Mouse (Mus musculus) limb, embryonic 12.5 days (tissue): ENCODE results near the gene Gpat3. TPM values are rescaled to one million over a fixed set of nuclear protein-coding genes. Genes with fewer than 3 reads are reported as not detected.

ENCODE experiments used
- ATAC-seq: fragments of 200-750 bp; cut with Nextera tagmentation; 2 replicates; pipeline ENCODE4 v1.8.0; 2017; ENCODE audit warnings: low read depth, moderate TSS enrichment; ENCODE audit not compliant: insufficient number of reproducible peaks, insufficient read depth, low FRiP score, low TSS enrichment
- H3K27ac ChIP-seq: fragments of 300-500 bp; sonication (generic); 2 replicates; pipeline ENCODE4 v1.5.1; 2016; ENCODE audit warnings: mild to moderate bottlenecking, moderate library complexity
- H3K27me3 ChIP-seq: fragments of 300-500 bp; sonication (generic); 2 replicates; pipeline ENCODE4 v1.6.1; 2016; ENCODE audit warnings: mild to moderate bottlenecking, moderate library complexity
- H3K36me3 ChIP-seq: fragments of 300-500 bp; sonication (generic); 2 replicates; pipeline ENCODE4 v1.6.1; 2016; ENCODE audit warnings: mild to moderate bottlenecking, moderate library complexity
- H3K4me1 ChIP-seq: fragments of 300-500 bp; sonication (generic); replicated peaks from 2 replicates; pipeline ENCODE4 v1.6.1; 2016
- H3K4me2 ChIP-seq: fragments of 300-500 bp; sonication (generic); 2 replicates; pipeline ENCODE4 v1.6.1; 2016; ENCODE audit warnings: mild to moderate bottlenecking, moderate library complexity
- H3K4me3 ChIP-seq: fragments of 300-500 bp; sonication (generic); replicated peaks from 2 replicates; pipeline ENCODE4 v1.5.1; 2016; ENCODE audit warnings: mild to moderate bottlenecking
- H3K9ac ChIP-seq: fragments of 300-500 bp; sonication (generic); replicated peaks from 2 replicates; pipeline ENCODE4 v1.6.1; 2016; ENCODE audit warnings: mild to moderate bottlenecking, moderate library complexity
- H3K9me3 ChIP-seq: fragments of 300-500 bp; sonication (generic); 2 replicates; pipeline ENCODE4 v1.6.1; 2016; ENCODE audit warnings: mild to moderate bottlenecking, moderate library complexity
- WGBS: fragments of 180-500 bp; shearing (Covaris S2); methylation state at CpG from one replicate; pipeline ENCODE4 v1.1.7; 2016; 5-methylcytosine and 5-hydroxymethylcytosine counted together
- polyA plus RNA-seq: library from polyadenylated mRNA; unstranded; fragments of >200 nt; fragmentation: Nextera tagmentation; extraction: Ambion mirVana; gene quantifications from 2 replicates; pipeline ENCODE4 v1.2.1, GENCODE M21; 2016

Gpat3 gene
- polyA plus RNA-seq, 1 experiment from 2014 or later: 0.89 TPM

DNA sequence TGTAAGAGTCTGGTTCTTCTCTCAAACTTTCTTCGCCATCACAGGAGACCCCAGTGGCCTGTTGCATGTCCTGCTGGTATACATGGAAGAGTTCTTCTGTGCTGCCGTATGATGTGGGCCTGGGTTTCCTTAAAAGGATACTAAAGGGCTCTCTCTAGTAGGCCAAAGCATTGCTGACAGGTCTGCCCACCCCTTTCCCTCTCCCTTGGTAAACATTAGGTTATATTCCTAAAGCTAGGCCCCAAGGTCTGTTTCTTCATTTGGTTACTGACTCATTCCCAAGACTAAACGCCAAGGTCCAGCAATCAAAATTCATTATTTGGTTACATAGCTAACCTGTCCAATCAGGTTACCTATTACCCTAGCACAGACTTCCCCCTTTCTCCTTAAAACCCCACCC lies 12.8 kb upstream of the Gpat3 start:
- WGBS: 86% methylated on average over 3 of the region's 3 CpGs
- Histone ChIP-seq H3K4me3 (no peak overlapping the region), H3K36me3 (no peaks in the 10 kb centered on the region), H3K27ac (no peak overlapping the region), H3K4me1 (0 out of 2 replicates have a peak, but pooled peaks cover 4% of the 10 kb centered on the region), H3K9ac (no peak overlapping the region), H3K4me2 (no peak overlapping the region), H3K9me3 (no peaks in the 10 kb centered on the region), H3K27me3 (0 out of 2 replicates have a peak, but pooled peaks cover 3% of the 10 kb centered on the region)
- no peak for ATAC-seq

DNA sequence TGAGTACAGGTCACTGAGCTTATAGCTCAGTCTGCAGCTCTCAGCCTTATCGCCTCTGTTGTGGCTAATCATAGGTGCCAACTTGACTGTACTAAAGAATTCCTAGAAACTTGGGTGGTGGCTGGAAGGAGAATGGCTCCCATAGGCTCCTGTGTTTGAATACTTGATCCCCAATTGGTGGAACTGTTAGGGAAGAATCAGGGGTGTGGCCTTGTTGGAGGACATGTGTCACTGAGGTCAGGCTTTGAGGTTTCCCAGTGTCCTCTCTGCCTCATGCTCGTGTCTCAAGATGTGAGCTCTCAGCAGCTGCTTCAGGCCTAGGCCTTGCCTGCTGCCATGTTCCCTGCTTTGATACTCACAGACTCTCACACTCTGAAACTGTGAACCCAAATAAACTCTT lies 11.7 kb upstream of the Gpat3 start:
- Histone ChIP-seq H3K27ac (no peak overlapping the region), H3K4me3 (no peak overlapping the region), H3K4me1 (0 out of 2 replicates have a peak, but pooled peaks cover 4% of the 10 kb centered on the region), H3K9ac (no peak overlapping the region), H3K9me3 (no peaks in the 10 kb centered on the region), H3K4me2 (no peak overlapping the region), H3K27me3 (0 out of 2 replicates have a peak, but pooled peaks cover 3% of the 10 kb centered on the region), H3K36me3 (no peaks in the 10 kb centered on the region)
- 80% methylated on average over 2 of the region's 2 CpGs for WGBS
- ATAC-seq: no peak

DNA sequence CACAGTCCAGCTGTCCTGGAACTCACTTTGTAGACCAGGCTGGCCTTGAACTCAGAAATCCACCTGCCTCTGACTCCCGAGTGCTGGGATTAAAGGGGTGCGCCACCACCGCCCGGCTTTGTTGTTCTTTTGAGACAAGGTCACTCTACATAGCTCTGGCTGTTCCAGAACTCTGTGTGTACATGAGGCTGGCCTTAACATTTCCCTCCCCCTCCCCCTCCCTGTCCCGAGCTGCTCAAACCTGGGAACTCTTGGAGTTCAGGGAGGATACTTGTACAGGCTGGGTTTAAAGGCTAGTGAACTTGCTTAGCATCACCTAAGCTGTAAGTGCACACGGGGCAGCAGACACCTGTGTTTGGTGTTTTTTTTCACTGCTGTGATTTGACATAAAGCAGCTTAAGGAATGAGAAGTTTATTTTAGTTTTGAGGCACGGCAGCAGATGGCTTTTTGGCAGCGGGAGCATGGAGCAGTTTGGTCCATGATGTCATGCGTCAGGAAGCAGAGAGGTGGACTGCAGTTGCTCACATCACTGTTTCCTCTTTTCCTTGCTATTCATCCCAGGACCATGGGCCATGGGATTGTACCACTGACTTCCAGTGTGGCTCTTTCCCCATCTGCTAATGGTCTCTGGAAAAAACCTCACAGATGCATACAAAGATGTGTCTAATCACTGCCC lies 9.5 kb upstream of the Gpat3 start:
- H3K9me3 ChIP-seq: no peaks in the 10 kb centered on the region
- no peak overlapping the region for H3K4me2 ChIP-seq
- 0 out of 2 replicates have a peak overlapping the region, but pooled peaks have one; percentile 23 for H3K27ac ChIP-seq
- H3K27me3 ChIP-seq: 0 out of 2 replicates have a peak, but pooled peaks cover 3% of the 10 kb centered on the region
- ATAC-seq: no peak
- H3K4me3 ChIP-seq: no peak overlapping the region
- 0 out of 2 replicates have a peak, but pooled peaks cover 4% of the 10 kb centered on the region for H3K4me1 ChIP-seq
- no peak overlapping the region for H3K9ac ChIP-seq
- WGBS: 67% methylated on average over 9 of the region's 9 CpGs
- no peaks in the 10 kb centered on the region for H3K36me3 ChIP-seq

DNA sequence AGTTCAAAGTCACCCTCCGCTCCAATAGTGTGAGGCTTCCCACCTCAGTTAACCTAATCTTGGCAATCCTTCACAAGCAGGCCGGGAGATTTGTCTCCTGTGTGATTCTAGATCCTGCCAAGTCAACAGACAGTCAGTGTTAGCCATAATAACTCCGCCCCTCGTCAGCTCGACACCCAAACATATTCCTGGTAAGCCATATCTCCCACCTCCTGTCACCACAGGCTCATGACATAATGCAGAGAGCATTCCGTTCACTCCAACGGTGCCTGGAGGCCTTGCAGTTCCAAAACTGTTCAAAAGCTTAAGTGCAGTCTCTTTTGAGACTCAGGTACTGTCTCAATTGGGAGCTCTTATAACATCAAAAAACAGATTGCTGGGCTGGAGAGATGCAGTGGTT lies 7.6 kb upstream of the Gpat3 start:
- no peak for ATAC-seq
- Histone ChIP-seq H3K9me3 (peaks cover 12% of the 10 kb centered on the region; the same call in 1 of the 2 replicates), H3K36me3 (no peaks in the 10 kb centered on the region), H3K27ac (no peak overlapping the region), H3K4me1 (0 out of 2 replicates have a peak, but pooled peaks cover 4% of the 10 kb centered on the region), H3K27me3 (0 out of 2 replicates have a peak, but pooled peaks cover 3% of the 10 kb centered on the region), H3K4me2 (no peak overlapping the region), H3K4me3 (no peak overlapping the region), H3K9ac (no peak overlapping the region)
- 81% methylated on average over 7 of the region's 7 CpGs for WGBS

DNA sequence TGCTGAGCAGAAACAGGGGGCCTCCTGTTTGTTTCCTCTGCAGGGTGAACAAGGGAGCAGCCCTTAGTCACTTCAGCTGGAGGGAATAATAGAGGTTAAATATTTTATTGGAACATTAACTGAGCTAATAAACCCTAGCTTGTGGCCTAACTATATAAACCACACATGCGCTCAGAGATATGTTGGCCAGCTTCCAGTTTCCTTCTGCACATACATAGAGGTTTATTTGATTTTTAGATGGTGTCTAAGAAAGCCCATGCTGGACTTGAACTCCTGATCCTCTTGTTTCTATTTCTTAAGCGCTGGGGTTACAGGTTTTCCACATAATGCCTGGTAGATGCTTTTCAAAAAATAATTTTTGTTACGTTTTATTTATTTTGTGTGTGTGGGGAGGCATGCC lies 1.0 kb upstream of the Gpat3 start:
- 42% methylated on average over 3 of the region's 3 CpGs for WGBS
- Histone ChIP-seq H3K4me2 (peak overlapping the region; percentile 98), H3K9ac (no peak overlapping the region), H3K27me3 (peaks cover 56% of the 10 kb centered on the region), H3K27ac (no peak overlapping the region), H3K4me3 (no peak overlapping the region), H3K4me1 (peaks cover 15% of the 10 kb centered on the region), H3K36me3 (no peaks in the 10 kb centered on the region), H3K9me3 (peaks cover 12% of the 10 kb centered on the region; the same call in 1 of the 2 replicates)
- peak; percentile 52; the same call in 1 of the 2 replicates for ATAC-seq

DNA sequence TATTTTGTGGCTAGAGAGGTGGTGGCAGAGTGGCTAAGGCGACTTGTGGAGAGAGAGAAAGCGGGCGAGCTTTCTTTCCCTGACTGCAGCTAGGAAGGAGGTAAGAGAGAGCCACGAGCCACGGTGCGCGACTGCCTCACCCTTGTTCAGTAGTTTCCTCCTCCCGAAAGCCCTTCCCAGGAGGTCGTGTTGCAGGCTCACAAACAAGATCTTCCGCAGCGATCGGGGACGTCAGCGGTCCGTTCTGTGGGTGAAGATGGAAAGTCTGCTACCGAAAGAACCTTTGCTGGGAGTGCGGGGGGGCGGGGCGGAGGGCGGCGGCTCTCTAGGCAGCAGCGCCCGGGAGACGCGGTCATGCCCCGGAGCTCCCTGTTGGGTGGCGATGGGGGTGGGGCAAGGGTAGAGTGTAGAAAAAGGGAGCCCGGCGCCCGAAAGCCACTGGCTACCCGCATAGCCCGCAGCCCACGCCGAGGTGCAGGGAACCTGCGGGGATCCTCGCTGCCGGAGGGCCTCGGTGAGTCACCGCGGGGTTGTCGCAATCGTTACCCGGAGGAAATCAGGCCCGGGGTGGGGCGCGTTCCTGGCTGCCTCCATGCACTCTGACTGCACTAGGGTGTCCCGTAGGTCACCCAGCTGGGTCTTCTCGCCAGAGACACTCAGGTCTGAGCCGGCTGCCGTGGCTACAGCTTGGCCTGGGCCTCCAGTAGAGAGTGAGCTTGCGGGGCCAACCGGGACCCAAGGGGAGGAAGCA lies 510 bp downstream of the Gpat3 start:
- H3K9ac ChIP-seq: peak overlapping the region; percentile 63
- H3K27me3 ChIP-seq: peaks cover 56% of the 10 kb centered on the region

DNA sequence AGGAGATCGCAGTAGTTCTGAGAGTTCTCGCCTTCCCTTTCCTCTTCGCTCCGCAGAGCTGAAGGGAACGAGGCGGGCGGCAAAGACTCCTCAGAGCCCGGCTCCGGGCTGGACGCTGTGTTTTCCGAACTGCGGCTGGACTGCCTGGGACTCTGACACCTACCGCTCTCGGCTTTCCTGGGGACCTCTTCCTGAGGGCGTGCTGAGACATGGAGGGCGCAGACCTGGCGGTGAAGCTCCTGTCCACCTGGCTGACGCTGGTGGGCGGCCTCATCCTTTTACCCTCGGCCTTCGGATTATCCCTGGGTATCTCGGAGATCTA lies 1.0 kb downstream of the Gpat3 start:
- H3K27ac ChIP-seq: no peak overlapping the region
- H3K27me3 ChIP-seq: peaks cover 56% of the 10 kb centered on the region
- H3K4me1 ChIP-seq: peaks cover 15% of the 10 kb centered on the region
- H3K36me3 ChIP-seq: no peaks in the 10 kb centered on the region
- under 1% methylated on average over 22 of the region's 22 CpGs for WGBS
- peak overlapping the region; percentile 98 for H3K4me2 ChIP-seq
- H3K9me3 ChIP-seq: peaks cover 11% of the 10 kb centered on the region; the same call in 1 of the 2 replicates
- peak overlapping the region; percentile 63 for H3K9ac ChIP-seq
- peak overlapping the region; percentile 62 for H3K4me3 ChIP-seq
- no peak; the same call in 1 of the 2 replicates for ATAC-seq

More for the DNA sequence above, 510 bp downstream of the Gpat3 start:
- WGBS: 1% methylated on average over 52 of the region's 52 CpGs
- Histone ChIP-seq H3K9me3 (peaks cover 12% of the 10 kb centered on the region; the same call in 1 of the 2 replicates), H3K36me3 (no peaks in the 10 kb centered on the region), H3K4me2 (peak overlapping the region; percentile 98), H3K4me1 (peaks cover 15% of the 10 kb centered on the region), H3K4me3 (peak overlapping the region; percentile 62), H3K27ac (no peak overlapping the region)
- ATAC-seq: peak; percentile 52

DNA sequence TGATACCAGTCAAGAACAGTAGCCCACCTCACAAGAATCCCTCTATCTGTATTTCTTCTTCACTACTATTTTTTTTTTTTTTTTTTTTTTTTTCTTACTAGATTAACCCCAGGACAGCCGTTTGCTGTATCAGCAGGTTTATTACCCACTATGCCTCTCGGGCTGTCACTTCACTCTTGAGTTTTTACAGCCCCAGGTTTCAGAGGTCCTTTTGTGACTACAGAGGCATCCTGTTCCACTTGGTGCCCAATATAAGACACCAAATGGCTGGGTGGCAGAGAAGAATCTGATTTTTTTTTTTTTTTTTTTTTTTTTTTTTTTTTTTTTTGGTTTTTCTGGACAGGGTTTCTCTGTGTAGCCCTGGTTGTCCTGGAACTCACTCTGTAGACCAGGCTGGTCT lies 1.6 kb downstream of the Gpat3 start:
- Histone ChIP-seq H3K27ac (no peak overlapping the region), H3K4me3 (peak overlapping the region; percentile 62), H3K27me3 (peaks cover 56% of the 10 kb centered on the region), H3K4me2 (peak overlapping the region; percentile 98), H3K9me3 (peaks cover 5% of the 10 kb centered on the region; the same call in 1 of the 2 replicates), H3K36me3 (no peaks in the 10 kb centered on the region), H3K4me1 (peaks cover 15% of the 10 kb centered on the region), H3K9ac (no peak overlapping the region; the same call in 1 of the 2 replicates)
- ATAC-seq: no peak
- 3% methylated on average over 2 of the region's 2 CpGs for WGBS

DNA sequence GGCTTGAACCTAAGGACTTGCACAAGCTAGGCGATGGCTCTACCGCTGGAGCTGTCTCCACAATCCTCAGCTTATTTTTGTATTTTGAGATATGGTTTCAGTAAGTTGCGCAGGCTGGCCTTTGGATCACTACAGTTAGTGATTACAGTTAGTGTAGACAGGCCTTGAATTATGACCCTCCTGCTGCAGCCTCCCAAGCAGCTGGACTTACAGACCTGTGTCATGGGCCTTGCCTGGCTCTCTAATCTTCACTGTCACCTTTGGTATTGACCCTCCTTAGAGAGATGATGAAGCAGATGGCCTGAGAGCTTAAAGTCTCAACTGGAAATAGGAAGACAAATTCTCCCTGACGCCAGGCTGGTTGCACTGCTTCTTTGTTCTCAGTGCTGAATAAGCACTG lies 8.4 kb downstream of the Gpat3 start:
- Histone ChIP-seq H3K9ac (no peak overlapping the region), H3K27me3 (peaks cover 6% of the 10 kb centered on the region), H3K27ac (no peak overlapping the region), H3K4me2 (no peak overlapping the region), H3K36me3 (no peaks in the 10 kb centered on the region), H3K9me3 (no peaks in the 10 kb centered on the region), H3K4me1 (no peaks in the 10 kb centered on the region), H3K4me3 (no peak overlapping the region)
- 80% methylated on average over 4 of the region's 4 CpGs for WGBS
- no peak for ATAC-seq

DNA sequence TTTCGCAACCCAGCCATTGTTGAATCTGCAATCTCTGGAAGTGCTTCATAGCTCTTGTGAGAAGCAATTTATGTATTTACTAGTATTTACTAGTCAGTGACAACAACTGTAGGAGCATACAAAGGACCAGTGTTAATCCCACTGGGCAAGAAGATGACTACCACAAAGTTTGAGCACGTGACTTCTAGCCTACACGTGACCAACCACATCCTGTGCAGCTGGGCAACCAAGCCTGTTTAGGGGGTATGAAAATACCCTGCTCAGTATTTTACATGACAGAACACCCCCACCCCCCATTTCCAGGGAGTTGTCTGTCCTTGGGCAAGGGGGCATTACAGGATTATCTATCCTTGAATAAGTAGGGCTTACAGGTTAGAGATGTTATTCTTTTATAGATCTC lies 11.0 kb downstream of the Gpat3 start:
- WGBS: 80% methylated on average over 3 of the region's 3 CpGs
- no peaks in the 10 kb centered on the region for H3K9me3 ChIP-seq
- H3K4me2 ChIP-seq: no peak overlapping the region
- ATAC-seq: no peak
- no peak overlapping the region for H3K27ac ChIP-seq
- no peak overlapping the region for H3K4me3 ChIP-seq
- no peaks in the 10 kb centered on the region for H3K36me3 ChIP-seq
- no peaks in the 10 kb centered on the region for H3K27me3 ChIP-seq
- H3K4me1 ChIP-seq: no peaks in the 10 kb centered on the region
- H3K9ac ChIP-seq: no peak overlapping the region

DNA sequence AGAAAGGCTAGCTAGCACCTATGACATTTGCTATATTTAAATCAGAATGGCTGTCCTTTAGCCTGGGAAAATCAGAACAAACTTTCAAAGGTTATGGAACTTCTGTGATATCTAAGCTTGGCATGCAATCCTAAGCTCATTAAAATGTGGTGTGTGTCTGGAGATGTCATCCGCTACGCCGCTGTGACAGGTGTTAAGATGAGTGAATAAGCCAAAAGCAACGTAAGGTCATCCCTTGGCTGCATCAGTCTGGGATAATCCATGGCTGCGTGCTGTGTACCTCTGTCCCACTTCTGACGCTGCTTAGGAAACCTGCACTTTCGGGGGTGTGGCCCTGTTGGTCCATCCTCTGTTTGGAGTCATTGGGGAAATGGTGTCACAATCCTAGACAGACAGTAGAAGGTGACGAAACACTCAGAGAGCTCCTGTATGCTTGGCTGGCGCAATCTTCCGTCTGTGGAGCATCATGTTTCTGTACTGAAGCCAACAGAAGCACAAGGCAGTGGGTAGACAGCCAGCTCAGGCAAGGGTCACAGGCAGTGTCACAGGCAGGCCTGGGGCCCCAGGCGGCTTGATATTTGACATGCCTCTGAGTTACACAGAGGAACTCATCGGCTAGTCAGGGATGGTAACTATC lies 15.0 kb downstream of the Gpat3 start:
- H3K36me3 ChIP-seq: no peaks in the 10 kb centered on the region
- 78% methylated on average over 12 of the region's 12 CpGs for WGBS
- H3K4me1 ChIP-seq: no peaks in the 10 kb centered on the region
- H3K27me3 ChIP-seq: no peaks in the 10 kb centered on the region
- no peak overlapping the region for H3K27ac ChIP-seq
- no peak overlapping the region for H3K4me3 ChIP-seq
- no peak overlapping the region for H3K4me2 ChIP-seq
- H3K9me3 ChIP-seq: no peaks in the 10 kb centered on the region
- H3K9ac ChIP-seq: no peak overlapping the region
- no peak for ATAC-seq
